Mouse (Mus musculus) erythroblast, embryonic 14.5 days (primary cell): ENCODE data around the gene Gm10799.

Experiments used
- GATA1 ChIP-seq: IDR thresholded peaks from 2 replicates; pipeline ENCODE4 v1.6.1; 2012; ENCODE audit warnings: low read length, inconsistent platforms, mixed read lengths
- TAL1 ChIP-seq: IDR thresholded peaks from 3 replicates; pipeline ENCODE4 v1.6.1; 2012; ENCODE audit warnings: low read length, inconsistent platforms, mixed read lengths

DNA sequence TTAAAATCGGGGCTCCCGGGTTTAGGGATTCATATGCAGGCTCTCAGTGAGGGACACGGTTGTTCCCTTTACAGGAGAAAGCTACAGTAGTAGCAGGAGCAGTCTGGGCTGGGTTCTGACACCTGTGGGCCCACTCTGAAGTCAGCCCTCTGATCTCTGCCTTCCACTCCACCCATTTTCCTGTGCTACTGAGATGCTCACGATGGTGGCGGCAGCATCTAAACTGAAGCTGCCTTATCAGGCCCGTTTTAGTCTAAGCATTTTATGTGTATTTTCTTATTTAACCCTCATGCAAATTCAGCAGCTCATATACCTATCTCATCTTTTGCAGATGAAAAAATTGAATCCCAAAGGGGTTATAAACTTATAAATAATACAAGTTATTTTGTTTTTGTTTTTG lies 36.5 kb upstream of the Gm10799 start:
- no peak for TF ChIP-seq GATA1
- TF ChIP-seq TAL1 = no peak
